In the genomic region with DNA sequence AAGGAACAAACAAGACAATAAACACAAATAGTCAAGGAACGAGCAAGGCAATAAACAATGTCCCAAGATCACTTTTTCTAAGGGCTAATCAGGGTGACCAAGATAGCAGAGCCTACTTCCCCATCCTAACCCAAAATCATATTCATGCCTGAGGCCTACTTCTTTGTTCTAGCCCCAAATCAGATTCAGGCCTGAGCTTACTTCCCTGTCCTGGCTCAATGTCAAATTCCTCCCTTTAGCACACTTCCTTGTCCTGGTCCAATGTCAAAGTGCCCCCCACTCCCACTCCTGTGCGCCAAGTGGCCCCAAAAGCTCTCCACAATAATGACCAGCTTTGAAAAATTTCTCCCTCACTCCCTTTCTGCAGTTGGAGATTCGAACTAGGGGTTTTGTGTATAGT, we compare ENCODE assay signal across 15 mouse cellular contexts. TPM values are rescaled to one million over a fixed set of nuclear protein-coding genes. Genes with fewer than 3 reads are reported as not detected.
"Had no signal": no experiment of that assay in that cellular context is flagged by ENCODE, and none has a peak within 500 bp of the region (broad histone marks: within the 10 kb centered on the region; RNA-seq: fewer than 3 reads in every experiment).

No protein-coding gene starts in this region.

- H3K27me3 ChIP-seq: limb, embryonic 12.5 days; limb, embryonic 15.5 days; liver, embryonic 13.5 days had no signal

- H3K36me3 ChIP-seq: limb, embryonic 12.5 days had no signal

- H3K4me3 ChIP-seq: limb, embryonic 12.5 days; limb, embryonic 15.5 days; liver, embryonic 13.5 days had no signal

- H3K9me3 ChIP-seq: limb, embryonic 12.5 days; limb, embryonic 15.5 days; liver, embryonic 13.5 days had no signal

- DNase-seq: kidney, postnatal 10 days; kidney, postnatal 36 days; left cerebral cortex, postnatal 4 days; liver, embryonic 13.5 days; lung, adult 2 months; lung, postnatal 14 days; lung, postnatal 4 days; midbrain, embryonic 14.5 days; thymus, adult 18-20 months; thymus, postnatal 36 days had no signal

- H3K9ac ChIP-seq: limb, embryonic 12.5 days; limb, embryonic 15.5 days; liver, embryonic 13.5 days had no signal

- H3K27ac ChIP-seq: limb, embryonic 12.5 days; limb, embryonic 15.5 days; liver, embryonic 13.5 days had no signal

RNA-seq across cellular contexts. Expression of a gene that starts 26.9 kb away (rescaled TPM):
- total RNA-seq: megakaryocyte progenitor cell, adult 5-6 weeks; megakaryocyte-erythroid progenitor cell, adult 5-6 weeks had no signal
- polyA plus RNA-seq: liver, embryonic 13.5 days; spleen, adult 2 months had no signal
